Mouse (Mus musculus) thymus, adult 2 months (tissue): ENCODE results near the gene Gpr45.

ENCODE experiments used
- CTCF ChIP-seq: fragments of 200-500 bp; IDR thresholded peaks from 2 replicates; pipeline ENCODE4 v1.5.1; 2012; ENCODE audit warnings: mild to moderate bottlenecking, control low read depth, low read length, moderate library complexity, borderline replicate concordance; ENCODE audit not compliant: control insufficient read depth, poor library complexity, insufficient read depth; ENCODE audit errors: extremely low read depth
- POLR2A ChIP-seq: fragments of 200-500 bp; IDR thresholded peaks from 2 replicates; pipeline ENCODE4 v1.6.1; 2012; ENCODE audit warnings: mild to moderate bottlenecking, low read length, control low read depth, moderate library complexity; ENCODE audit not compliant: control insufficient read depth, poor library complexity, insufficient read depth; ENCODE audit errors: extremely low read depth

GRCm38 (mm10) chr1:43070726-43071125 lies 118.1 kb downstream of the Gpr45 start:
- no peak for TF ChIP-seq POLR2A
- TF ChIP-seq CTCF: no peak
